Mouse (Mus musculus) CH12.LX (cell line): ENCODE results near the gene Agap1.

Source experiments
- CTCF ChIP-seq, 2 experiments: IDR thresholded peaks in 1 of 2; conservative IDR thresholded peaks in 1 of 2; 2 replicates each; pipeline ENCODE4 v1.5.1; 2011 to 2012; ENCODE audit warnings: low read depth in 2 of 2, low read length in 2 of 2, improper control_type of control experiment in 1 of 2, inconsistent platforms in 1 of 2, mild to moderate bottlenecking in 1 of 2, moderate library complexity in 1 of 2
- EP300 ChIP-seq: IDR thresholded peaks from 2 replicates; pipeline ENCODE4 v1.6.1; 2011; ENCODE audit warnings: low read length, improper control_type of control experiment
- KAT2A ChIP-seq: IDR thresholded peaks from 2 replicates; pipeline ENCODE4 v1.6.1; 2012; ENCODE audit warnings: low read length, improper control_type of control experiment, inconsistent platforms; ENCODE audit not compliant: insufficient replicate concordance
- POLR2AphosphoS2 ChIP-seq: IDR thresholded peaks from 2 replicates; pipeline ENCODE4 v1.6.1; 2011; ENCODE audit warnings: low read depth, low read length, improper control_type of control experiment
- USF1 ChIP-seq: IDR thresholded peaks from 2 replicates; pipeline ENCODE4 v1.6.1; 2014; ENCODE audit warnings: low read depth, mild to moderate bottlenecking, inconsistent platforms, low read length, improper control_type of control experiment

- no peak for TF ChIP-seq POLR2AphosphoS2
- TF ChIP-seq EP300: no peak
- no peak for TF ChIP-seq CTCF (conservative IDR thresholded peaks at IDR 0.05 in 1 of 2, IDR thresholded peaks at IDR 0.05 in 1 of 2; ENCODE audit: low read depth in 2 of 2, low read length in 2 of 2)
- TF ChIP-seq USF1: no peak
- TF ChIP-seq KAT2A: no peak
Observed at GRCm38 (mm10) chr1:89938884-89939595, 484.4 kb downstream of the Agap1 start.
